Mouse (Mus musculus): ENCODE measurements around the gene Ikzf2.

DNA sequence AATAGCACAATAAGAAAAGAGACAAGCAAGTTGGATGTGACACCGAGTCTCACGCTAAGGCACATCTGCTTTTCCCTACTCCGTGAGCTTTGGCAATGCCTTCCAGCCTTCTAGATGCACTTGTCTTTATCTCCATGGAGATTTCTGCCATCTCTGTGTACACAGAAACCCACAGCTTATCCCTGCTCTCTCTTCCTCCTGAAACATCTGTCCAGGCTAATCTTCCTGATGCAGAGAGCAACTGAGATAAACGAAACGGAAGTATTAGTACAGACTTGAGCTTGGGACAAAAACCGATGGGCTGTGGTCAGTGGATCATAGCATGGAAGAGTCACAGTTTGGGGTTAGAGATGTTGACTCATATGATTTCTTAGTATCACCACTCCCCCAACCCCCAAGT is 179.5 kb downstream of the Ikzf2 start:
- TF ChIP-seq CTCF (IDR thresholded peaks at IDR 0.05; ENCODE audit: insufficient read depth, low read length) (no peak), POLR2A (IDR thresholded peaks at IDR 0.05; ENCODE audit: borderline replicate concordance, extremely low read depth, low read depth, low read length) (no peak)

Measured in lung, adult 2 months (tissue).